Mouse (Mus musculus): Measurements from ENCODE around the gene Kif1b.

DNA sequence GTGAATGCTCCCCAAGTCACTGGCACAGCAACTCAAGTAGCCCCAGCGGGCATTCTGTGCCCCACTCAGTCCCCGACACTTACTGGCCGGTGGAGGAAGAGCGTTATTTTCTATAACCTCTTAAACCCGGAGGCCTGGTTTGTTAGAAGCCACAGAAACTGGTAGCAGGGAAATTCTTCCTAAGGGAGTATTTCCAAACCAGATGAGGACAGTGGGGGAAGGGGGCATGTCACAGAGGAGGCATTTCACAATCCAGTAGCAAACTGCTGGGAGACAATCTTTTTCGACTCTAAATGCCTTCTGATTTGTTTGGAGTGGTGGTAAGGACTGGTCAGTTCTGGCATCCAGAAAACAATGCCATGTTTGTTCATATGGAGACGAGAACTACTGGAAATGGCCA lies 128.3 kb downstream of the Kif1b start:
- no peak for TF ChIP-seq CTCF (IDR thresholded peaks at IDR 0.05; ENCODE audit: low read depth)
- TF ChIP-seq EP300 (IDR thresholded peaks at IDR 0.05; ENCODE audit: low read depth) = no peak

Measured in liver, embryonic 14.5 days (tissue).